Mouse (Mus musculus): Measurements from ENCODE around the gene Prr19. TPM values are rescaled to one million over a fixed set of nuclear protein-coding genes. Genes with fewer than 3 reads are reported as not detected.
"Not testable (repeated sequence)": the region's sequence is repeated elsewhere in the genome, so short reads cannot be mapped to it uniquely, and the experiment has no call there.

Gene Prr19
- polyA plus RNA-seq (2016; fragmentation: Nextera tagmentation; extraction: Ambion mirVana) = 1.0 and 1.9 TPM in 2 replicates

GRCm38 (mm10) chr7:25301063-25301462 lies at the start of gene Prr19:
Gene Prr19 (plus strand): TSS chr7:25301411.
- no peaks in the 10 kb centered on the region for H3K9me3 ChIP-seq
- 0 out of 2 replicates have a peak within 1 kb of the TSS, but pooled peaks have one; percentile 9 for H3K4me2 ChIP-seq (replicated peaks)
- peaks cover 20% of the 10 kb centered on the region for H3K4me1 ChIP-seq
- 47% methylated on average over 19 of the region's 19 CpGs for WGBS
- H3K27me3 ChIP-seq = peaks cover 7% of the 10 kb centered on the region; the same call in 1 of the 2 replicates
- H3K27ac ChIP-seq = no peak within 1 kb of the TSS
- H3K4me3 ChIP-seq = no peak within 1 kb of the TSS
- peaks cover under 1% of the 10 kb centered on the region; the same call in 1 of the 2 replicates for H3K36me3 ChIP-seq
- H3K9ac ChIP-seq = no peak within 1 kb of the TSS
- no peak for ATAC-seq (ENCODE audit: insufficient number of reproducible peaks, insufficient read depth, low FRiP score, low TSS enrichment)

- Histone ChIP-seq H3K27me3 (no peaks in the 10 kb centered on the region), H3K4me2 (replicated peaks) (peak overlapping the region; percentile 97), H3K4me3 (peak overlapping the region; percentile 72), H3K36me3 (no peaks in the 10 kb centered on the region), H3K4me1 (peaks cover 30% of the 10 kb centered on the region), H3K27ac (peak overlapping the region; percentile 99), H3K9ac (peak overlapping the region; percentile 81), H3K9me3 (no peaks in the 10 kb centered on the region)
- WGBS = 12% methylated on average over 8 of the region's 8 CpGs
- ATAC-seq (ENCODE audit: insufficient number of reproducible peaks, insufficient read depth, low FRiP score, low TSS enrichment) = no peak
Measured at GRCm38 (mm10) chr7:25251822-25252221, 49.4 kb upstream of the Prr19 start.

GRCm38 (mm10) chr7:25261896-25262295 lies 39.3 kb upstream of the Prr19 start:
- H3K27me3 ChIP-seq = no peaks in the 10 kb centered on the region
- H3K9ac ChIP-seq = no peak overlapping the region
- peaks cover 7% of the 10 kb centered on the region; the same call in 1 of the 2 replicates for H3K4me1 ChIP-seq
- no peak for ATAC-seq (ENCODE audit: insufficient number of reproducible peaks, insufficient read depth, low FRiP score, low TSS enrichment)
- no peaks in the 10 kb centered on the region for H3K9me3 ChIP-seq
- H3K36me3 ChIP-seq = no peaks in the 10 kb centered on the region
- no peak overlapping the region for H3K4me3 ChIP-seq
- 75% methylated on average over 1 of the region's 1 CpGs for WGBS
- no peak overlapping the region for H3K4me2 ChIP-seq (replicated peaks)
- no peak overlapping the region for H3K27ac ChIP-seq

GRCm38 (mm10) chr7:25263968-25264870 lies 37.0 kb upstream of the Prr19 start:
- Histone ChIP-seq H3K4me3 (no peak overlapping the region), H3K9me3 (no peaks in the 10 kb centered on the region), H3K4me1 (peaks cover 13% of the 10 kb centered on the region; the same call in 1 of the 2 replicates), H3K9ac (no peak overlapping the region), H3K36me3 (no peaks in the 10 kb centered on the region), H3K27me3 (no peaks in the 10 kb centered on the region), H3K27ac (no peak overlapping the region), H3K4me2 (replicated peaks) (no peak overlapping the region)
- 23% methylated on average over 17 of the region's 17 CpGs for WGBS
- no peak for ATAC-seq (ENCODE audit: insufficient number of reproducible peaks, insufficient read depth, low FRiP score, low TSS enrichment)

- not testable (repeated sequence) for H3K4me2 ChIP-seq (replicated peaks)
- WGBS = 86% methylated on average over 5 of the region's 5 CpGs
Measured at GRCm38 (mm10) chr7:25265743-25266142, 35.5 kb upstream of the Prr19 start.

GRCm38 (mm10) chr7:25266180-25266962 lies 34.8 kb upstream of the Prr19 start:
- Histone ChIP-seq H3K4me1 (peaks cover 25% of the 10 kb centered on the region), H3K9ac (no peak overlapping the region), H3K9me3 (no peaks in the 10 kb centered on the region), H3K27me3 (no peaks in the 10 kb centered on the region), H3K4me2 (replicated peaks) (peak overlapping the region; percentile 48), H3K36me3 (peaks cover 5% of the 10 kb centered on the region), H3K27ac (no peak overlapping the region), H3K4me3 (no peak overlapping the region)
- ATAC-seq (ENCODE audit: insufficient number of reproducible peaks, insufficient read depth, low FRiP score, low TSS enrichment) = no peak
- WGBS = 86% methylated on average over 8 of the region's 8 CpGs

More at GRCm38 (mm10) chr7:25265743-25266142, 35.5 kb upstream of the Prr19 start:
- not testable (repeated sequence) for H3K4me3 ChIP-seq; H3K9me3 ChIP-seq; H3K36me3 ChIP-seq; H3K27me3 ChIP-seq; H3K9ac ChIP-seq; H3K27ac ChIP-seq; ATAC-seq (ENCODE audit: insufficient number of reproducible peaks, insufficient read depth, low FRiP score, low TSS enrichment)
- peaks cover 25% of the 10 kb centered on the region for H3K4me1 ChIP-seq

- Histone ChIP-seq H3K36me3 (peaks cover 15% of the 10 kb centered on the region), H3K4me3 (peak within 1 kb of the TSS; percentile 87), H3K9ac (peak within 1 kb of the TSS; percentile 81), H3K27ac (peak within 1 kb of the TSS; percentile 85), H3K9me3 (no peaks in the 10 kb centered on the region), H3K4me1 (peaks cover 25% of the 10 kb centered on the region), H3K4me2 (replicated peaks) (peak within 1 kb of the TSS; percentile 84), H3K27me3 (no peaks in the 10 kb centered on the region)
- peak; percentile 74 for ATAC-seq (ENCODE audit: insufficient number of reproducible peaks, insufficient read depth, low FRiP score, low TSS enrichment)
- WGBS = under 1% methylated on average over 29 of the region's 29 CpGs
Measured at GRCm38 (mm10) chr7:25267301-25267750, 33.9 kb upstream of the Prr19 start, which contains the start of gene Cic. Gene Cic (plus strand): TSS chr7:25267704.

- peak; percentile 96 for ATAC-seq (ENCODE audit: insufficient number of reproducible peaks, insufficient read depth, low FRiP score, low TSS enrichment)
- Histone ChIP-seq H3K9ac (peak overlapping the region; percentile 81), H3K27me3 (no peaks in the 10 kb centered on the region), H3K9me3 (no peaks in the 10 kb centered on the region), H3K4me1 (peaks cover 25% of the 10 kb centered on the region), H3K4me2 (replicated peaks) (peak overlapping the region; percentile 84), H3K4me3 (peak overlapping the region; percentile 87), H3K36me3 (peaks cover 21% of the 10 kb centered on the region), H3K27ac (peak overlapping the region; percentile 85)
- under 1% methylated on average over 33 of the region's 33 CpGs for WGBS
Measured at GRCm38 (mm10) chr7:25267751-25268463, 33.3 kb upstream of the Prr19 start.

GRCm38 (mm10) chr7:25268588-25268987 lies 32.6 kb upstream of the Prr19 start:
- Histone ChIP-seq H3K36me3 (peaks cover 28% of the 10 kb centered on the region), H3K4me1 (peaks cover 25% of the 10 kb centered on the region), H3K27me3 (no peaks in the 10 kb centered on the region), H3K9ac (peak overlapping the region; percentile 81), H3K4me3 (peak overlapping the region; percentile 87), H3K4me2 (replicated peaks) (peak overlapping the region; percentile 84), H3K27ac (peak overlapping the region; percentile 75; the same call in 1 of the 2 replicates), H3K9me3 (no peaks in the 10 kb centered on the region)
- no peak for ATAC-seq (ENCODE audit: insufficient number of reproducible peaks, insufficient read depth, low FRiP score, low TSS enrichment)
- WGBS = 5% methylated on average over 7 of the region's 7 CpGs

GRCm38 (mm10) chr7:25269029-25269428 lies 32.2 kb upstream of the Prr19 start:
- peak overlapping the region; percentile 84 for H3K4me2 ChIP-seq (replicated peaks)
- no peaks in the 10 kb centered on the region for H3K27me3 ChIP-seq
- peak overlapping the region; percentile 87 for H3K4me3 ChIP-seq
- H3K9me3 ChIP-seq = no peaks in the 10 kb centered on the region
- H3K9ac ChIP-seq = peak overlapping the region; percentile 81
- no peak overlapping the region for H3K27ac ChIP-seq
- peaks cover 32% of the 10 kb centered on the region for H3K36me3 ChIP-seq
- WGBS = 59% methylated on average over 4 of the region's 4 CpGs
- peaks cover 23% of the 10 kb centered on the region for H3K4me1 ChIP-seq
- ATAC-seq (ENCODE audit: insufficient number of reproducible peaks, insufficient read depth, low FRiP score, low TSS enrichment) = no peak
